Mouse (Mus musculus) liver, postnatal 0 days (tissue): ENCODE measurements around the gene Mrpl9.

ENCODE experiments used
- CTCF ChIP-seq: sonication (generic); IDR thresholded peaks from 2 replicates; pipeline ENCODE4 v1.5.1; 2016; ENCODE audit warnings: antibody characterized with exemption, low read depth
- EP300 ChIP-seq: IDR thresholded peaks from 2 replicates; pipeline ENCODE4 v1.6.1; 2016; ENCODE audit warnings: antibody characterized with exemption, low read depth, mild to moderate bottlenecking

GRCm38 (mm10) chr3:94396851-94397250 lies 46.3 kb upstream of the Mrpl9 start:
- TF ChIP-seq CTCF, result no peak
- TF ChIP-seq EP300, result no peak
